Mouse (Mus musculus): Measurements from ENCODE around the gene Pllp. TPM values are rescaled to one million over a fixed set of nuclear protein-coding genes. Genes with fewer than 3 reads are reported as not detected.

The Pllp gene
- 0.13 TPM in 1 of 2 replicates, not detected in the other for polyA plus RNA-seq (2016; fragmentation: Nextera tagmentation; extraction: Ambion mirVana)

DNA sequence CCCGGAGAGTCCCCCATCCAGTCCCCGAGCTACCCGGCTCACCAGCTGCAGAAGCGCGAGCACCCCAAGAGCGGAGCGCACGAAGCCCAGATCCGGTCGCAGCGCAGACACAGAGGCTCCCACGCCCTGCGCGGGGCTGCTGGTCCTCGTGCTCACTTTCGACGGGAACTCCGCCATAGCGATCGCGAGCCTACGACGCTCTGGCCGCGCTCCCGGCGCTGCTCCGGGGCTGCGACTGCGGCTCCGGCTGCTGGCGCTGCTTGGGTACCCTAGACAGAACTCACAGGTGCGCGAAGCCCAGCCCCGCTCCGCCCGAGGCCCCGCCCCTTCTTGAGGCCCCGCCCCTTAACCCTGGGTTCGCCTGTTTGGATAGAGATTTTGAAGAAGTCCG, at the start of gene Pllp:
Pllp (minus strand) TSS at position 285 of the 391 bp plus-strand sequence.
- H3K36me3 ChIP-seq = no peaks in the 10 kb centered on the region
- no peaks in the 10 kb centered on the region for H3K9me3 ChIP-seq (replicated peaks)
- H3K4me2 ChIP-seq = peak within 1 kb of the TSS; percentile 71
- peak within 1 kb of the TSS; percentile 47 for H3K4me3 ChIP-seq
- H3K9ac ChIP-seq = no peak within 1 kb of the TSS
- H3K4me1 ChIP-seq (replicated peaks) = peaks cover 15% of the 10 kb centered on the region; the same call in 1 of the 2 replicates
- peak; percentile 72 for ATAC-seq (ENCODE audit: insufficient number of reproducible peaks, low FRiP score)
- H3K27ac ChIP-seq (ENCODE audit: poor library complexity, severe bottlenecking) = no peak within 1 kb of the TSS
- WGBS = under 1% methylated on average over 41 of the region's 41 CpGs
- peaks cover 79% of the 10 kb centered on the region for H3K27me3 ChIP-seq (replicated peaks)

DNA sequence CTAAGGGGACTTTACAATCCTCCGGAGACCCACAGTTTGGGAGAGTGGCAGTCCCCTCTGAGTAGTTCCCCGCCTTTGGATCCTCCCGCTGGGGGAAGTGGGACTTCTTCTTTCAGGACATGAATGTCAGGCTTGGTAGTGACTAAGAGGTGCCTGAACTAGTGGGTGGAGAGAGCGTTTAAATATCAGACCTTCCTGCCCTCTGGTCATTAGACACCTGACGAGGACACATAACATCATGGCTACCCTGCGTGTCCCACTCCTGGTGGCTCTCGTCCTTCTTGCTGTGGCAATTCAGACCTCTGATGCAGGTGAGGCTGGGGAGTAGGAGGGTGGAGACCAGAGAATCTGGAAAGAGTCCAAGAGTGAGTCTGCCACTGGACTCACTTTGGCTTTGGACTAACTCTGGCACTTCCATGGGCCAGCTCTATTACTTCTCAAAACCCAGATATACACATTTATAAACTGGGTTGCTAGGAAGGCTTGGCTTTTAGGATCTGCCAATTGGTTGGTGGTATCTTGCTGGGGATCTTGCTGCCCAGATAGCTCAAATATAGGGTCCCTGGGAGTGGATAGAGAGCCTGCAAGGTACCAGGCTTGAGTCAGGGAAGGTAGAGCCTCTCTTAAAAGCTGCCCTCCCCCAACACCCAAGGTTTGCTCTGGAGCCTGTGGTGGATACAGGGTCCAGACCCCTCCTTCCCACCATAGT, 49.6 kb upstream of the Pllp start, which contains the start of gene Ccl22:
Ccl22 (plus strand) TSS at position 115 of the 709 bp plus-strand sequence.
- Histone ChIP-seq H3K9ac (no peak within 1 kb of the TSS), H3K4me2 (no peak within 1 kb of the TSS), H3K9me3 (replicated peaks) (peaks cover 4% of the 10 kb centered on the region), H3K27me3 (replicated peaks) (peaks cover 16% of the 10 kb centered on the region), H3K27ac (ENCODE audit: poor library complexity, severe bottlenecking) (no peak within 1 kb of the TSS), H3K4me3 (no peak within 1 kb of the TSS), H3K4me1 (replicated peaks) (no peaks in the 10 kb centered on the region), H3K36me3 (no peaks in the 10 kb centered on the region)
- no peak for ATAC-seq (ENCODE audit: insufficient number of reproducible peaks, low FRiP score)
- 80% methylated on average over 7 of the region's 7 CpGs for WGBS

GRCm38 (mm10) chr8:94744972-94745371, 48.9 kb upstream of the Pllp start:
- no peak overlapping the region for H3K9ac ChIP-seq
- no peak overlapping the region for H3K4me3 ChIP-seq
- no peak for ATAC-seq (ENCODE audit: insufficient number of reproducible peaks, low FRiP score)
- H3K27me3 ChIP-seq (replicated peaks) = peaks cover 16% of the 10 kb centered on the region
- H3K36me3 ChIP-seq = no peaks in the 10 kb centered on the region
- no peaks in the 10 kb centered on the region for H3K4me1 ChIP-seq (replicated peaks)
- peaks cover 6% of the 10 kb centered on the region for H3K9me3 ChIP-seq (replicated peaks)
- WGBS = 77% methylated on average over 9 of the region's 9 CpGs
- no peak overlapping the region for H3K4me2 ChIP-seq
- H3K27ac ChIP-seq (ENCODE audit: poor library complexity, severe bottlenecking) = no peak overlapping the region

DNA sequence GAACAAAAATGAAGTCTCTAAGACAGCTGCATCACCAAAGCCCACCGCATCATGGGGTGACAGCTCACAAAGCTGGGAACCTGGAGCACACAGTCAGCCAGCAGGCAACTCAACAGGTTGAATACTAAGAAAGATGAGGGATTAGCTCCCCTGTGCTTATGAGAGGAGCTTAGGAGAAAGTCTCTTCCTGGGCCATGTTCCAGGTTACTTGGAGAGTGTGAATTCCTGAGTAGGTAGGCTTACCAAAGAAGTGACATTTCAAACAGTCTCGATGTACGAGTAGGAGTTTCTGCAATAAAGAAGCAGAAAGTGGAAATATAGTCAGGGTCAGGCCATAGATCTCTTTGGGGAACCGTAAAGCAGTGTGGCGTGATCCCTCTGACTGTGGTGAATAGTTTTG, 48.4 kb upstream of the Pllp start:
- no peak overlapping the region for H3K9ac ChIP-seq
- ATAC-seq (ENCODE audit: insufficient number of reproducible peaks, low FRiP score) = no peak
- no peak overlapping the region for H3K27ac ChIP-seq (ENCODE audit: poor library complexity, severe bottlenecking)
- H3K27me3 ChIP-seq (replicated peaks) = peaks cover 11% of the 10 kb centered on the region; the same call in 1 of the 2 replicates
- H3K36me3 ChIP-seq = no peaks in the 10 kb centered on the region
- H3K4me3 ChIP-seq = no peak overlapping the region
- 89% methylated on average over 5 of the region's 5 CpGs for WGBS
- H3K9me3 ChIP-seq (replicated peaks) = peaks cover 6% of the 10 kb centered on the region
- H3K4me2 ChIP-seq = no peak overlapping the region
- no peaks in the 10 kb centered on the region for H3K4me1 ChIP-seq (replicated peaks)

- no peak overlapping the region for H3K9ac ChIP-seq
- H3K27ac ChIP-seq (ENCODE audit: poor library complexity, severe bottlenecking) = no peak overlapping the region
- peaks cover 6% of the 10 kb centered on the region for H3K9me3 ChIP-seq (replicated peaks)
- no peak overlapping the region for H3K4me2 ChIP-seq
- H3K4me3 ChIP-seq = no peak overlapping the region
- H3K36me3 ChIP-seq = no peaks in the 10 kb centered on the region
- WGBS = 87% methylated on average over 4 of the region's 4 CpGs
- H3K4me1 ChIP-seq (replicated peaks) = no peaks in the 10 kb centered on the region
- no peak for ATAC-seq (ENCODE audit: insufficient number of reproducible peaks, low FRiP score)
- 0 out of 2 replicates have a peak, but pooled peaks cover 2% of the 10 kb centered on the region for H3K27me3 ChIP-seq (replicated peaks)
Observed at GRCm38 (mm10) chr8:94741726-94742125, 45.6 kb upstream of the Pllp start.

DNA sequence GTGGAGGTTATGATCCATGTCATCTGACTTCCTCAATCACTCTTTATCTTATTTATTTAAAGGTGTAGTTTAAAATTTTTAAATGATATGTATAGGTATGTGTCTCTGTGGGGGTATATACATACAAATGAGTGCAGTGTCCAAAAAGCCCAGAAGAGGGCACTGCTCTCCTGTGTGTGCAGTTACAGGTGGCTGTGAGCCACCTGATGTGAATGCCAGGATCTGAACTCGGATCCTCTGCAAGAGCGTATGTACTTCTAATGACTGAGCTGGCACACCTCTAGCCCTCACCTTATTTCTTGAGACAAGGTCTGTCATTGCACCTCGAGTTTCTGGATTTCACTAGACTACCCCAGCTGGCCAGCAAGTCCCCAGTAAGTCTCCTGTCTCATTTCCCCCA, 44.5 kb upstream of the Pllp start:
- no peak for ATAC-seq (ENCODE audit: insufficient number of reproducible peaks, low FRiP score)
- Histone ChIP-seq H3K4me1 (replicated peaks) (peaks cover 3% of the 10 kb centered on the region; the same call in 1 of the 2 replicates), H3K4me3 (no peak overlapping the region), H3K4me2 (no peak overlapping the region), H3K9me3 (replicated peaks) (peaks cover 6% of the 10 kb centered on the region), H3K27ac (ENCODE audit: poor library complexity, severe bottlenecking) (no peak overlapping the region), H3K9ac (no peak overlapping the region), H3K36me3 (no peaks in the 10 kb centered on the region), H3K27me3 (replicated peaks) (no peaks in the 10 kb centered on the region)
- 86% methylated on average over 3 of the region's 3 CpGs for WGBS

GRCm38 (mm10) chr8:94739829-94740228, 43.8 kb upstream of the Pllp start:
- H3K4me1 ChIP-seq (replicated peaks) = peaks cover 4% of the 10 kb centered on the region; the same call in 1 of the 2 replicates
- H3K9ac ChIP-seq = no peak overlapping the region
- no peak overlapping the region for H3K4me3 ChIP-seq
- H3K4me2 ChIP-seq = no peak overlapping the region
- WGBS = 81% methylated on average over 6 of the region's 6 CpGs
- no peak overlapping the region for H3K27ac ChIP-seq (ENCODE audit: poor library complexity, severe bottlenecking)
- H3K27me3 ChIP-seq (replicated peaks) = no peaks in the 10 kb centered on the region
- no peaks in the 10 kb centered on the region for H3K36me3 ChIP-seq
- H3K9me3 ChIP-seq (replicated peaks) = peaks cover 6% of the 10 kb centered on the region
- ATAC-seq (ENCODE audit: insufficient number of reproducible peaks, low FRiP score) = no peak

DNA sequence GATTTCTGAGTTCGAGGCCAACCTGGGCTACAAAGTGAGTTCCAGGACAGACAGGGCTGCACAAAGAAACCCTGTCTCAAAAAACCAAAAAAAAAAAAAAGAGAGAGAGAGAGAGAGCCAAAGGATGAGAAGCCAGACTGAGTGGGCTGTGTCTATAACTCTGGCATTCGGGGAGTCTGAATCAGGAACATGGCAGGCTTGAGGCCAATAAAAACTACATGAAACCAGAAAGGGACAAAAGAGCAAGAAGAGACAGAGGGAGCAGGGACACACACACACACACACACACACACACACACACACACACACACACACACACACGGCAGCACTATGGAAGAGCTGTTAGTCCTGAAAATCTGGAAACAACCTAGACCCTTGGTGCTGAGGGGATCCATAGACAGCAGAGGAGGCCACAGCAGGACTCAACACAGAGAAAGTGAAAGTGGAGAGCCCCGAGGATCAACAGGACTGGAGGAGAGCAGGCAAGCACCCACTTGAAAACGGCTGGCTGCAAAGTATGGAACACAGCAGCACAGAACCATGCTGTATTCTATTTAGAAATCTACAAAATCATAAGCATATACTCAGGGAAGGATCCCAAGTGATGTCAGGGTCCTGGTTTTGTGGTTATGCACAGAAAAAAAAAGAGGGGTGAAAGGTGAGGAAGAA, 39.5 kb upstream of the Pllp start:
- peaks cover 15% of the 10 kb centered on the region; the same call in 1 of the 2 replicates for H3K4me1 ChIP-seq (replicated peaks)
- no peak for ATAC-seq (ENCODE audit: insufficient number of reproducible peaks, low FRiP score)
- peak overlapping the region; percentile 51 for H3K4me2 ChIP-seq
- WGBS = 48% methylated on average over 5 of the region's 5 CpGs
- H3K27ac ChIP-seq (ENCODE audit: poor library complexity, severe bottlenecking) = no peak overlapping the region
- H3K9ac ChIP-seq = 0 out of 2 replicates have a peak overlapping the region, but pooled peaks have one; percentile 38
- no peak overlapping the region for H3K4me3 ChIP-seq
- no peaks in the 10 kb centered on the region for H3K27me3 ChIP-seq (replicated peaks)
- peaks cover under 1% of the 10 kb centered on the region for H3K9me3 ChIP-seq (replicated peaks)
- H3K36me3 ChIP-seq = no peaks in the 10 kb centered on the region

DNA sequence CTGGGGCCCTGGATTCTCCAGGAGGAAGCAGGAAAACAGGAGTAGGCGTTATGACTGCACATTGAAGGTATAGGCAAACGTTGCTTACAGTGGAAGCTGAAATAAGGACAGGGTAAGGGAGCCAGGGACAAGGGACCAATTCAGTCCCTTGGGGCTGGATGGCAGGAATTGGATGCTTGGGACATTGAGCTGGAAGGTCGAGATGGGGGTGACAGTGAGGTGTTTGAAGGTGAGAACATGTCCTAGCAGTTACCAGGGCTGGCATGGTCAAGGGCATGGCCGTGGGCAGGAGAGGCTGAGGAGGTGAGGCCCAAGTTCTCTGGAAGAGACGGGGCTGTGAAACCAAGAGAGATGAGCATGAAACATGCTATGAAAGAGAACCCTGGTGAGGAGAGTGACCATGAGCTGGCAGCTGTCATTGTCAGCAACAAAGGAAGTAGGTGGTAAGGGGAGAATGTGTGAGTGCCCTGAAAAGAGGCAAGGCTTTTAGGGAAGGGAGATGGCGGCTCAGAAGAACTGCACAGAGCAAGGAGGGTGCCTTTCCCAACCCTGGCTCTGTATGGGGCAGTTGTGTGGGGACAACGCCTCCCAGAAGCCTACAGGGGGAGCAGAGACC, 38.8 kb upstream of the Pllp start:
- H3K4me2 ChIP-seq = no peak overlapping the region
- no peaks in the 10 kb centered on the region for H3K27me3 ChIP-seq (replicated peaks)
- peak overlapping the region; percentile 31; the same call in 1 of the 2 replicates for H3K27ac ChIP-seq (ENCODE audit: poor library complexity, severe bottlenecking)
- H3K4me1 ChIP-seq (replicated peaks) = peaks cover 15% of the 10 kb centered on the region; the same call in 1 of the 2 replicates
- H3K4me3 ChIP-seq = no peak overlapping the region
- ATAC-seq (ENCODE audit: insufficient number of reproducible peaks, low FRiP score) = no peak
- no peaks in the 10 kb centered on the region for H3K9me3 ChIP-seq (replicated peaks)
- 77% methylated on average over 7 of the region's 7 CpGs for WGBS
- H3K9ac ChIP-seq = no peak overlapping the region
- H3K36me3 ChIP-seq = no peaks in the 10 kb centered on the region

- 56% methylated on average over 5 of the region's 5 CpGs for WGBS
- peak; percentile 89 for ATAC-seq (ENCODE audit: insufficient number of reproducible peaks, low FRiP score)
- peak overlapping the region; percentile 31; the same call in 1 of the 2 replicates for H3K27ac ChIP-seq (ENCODE audit: poor library complexity, severe bottlenecking)
Observed at GRCm38 (mm10) chr8:94733821-94734465, 37.9 kb upstream of the Pllp start.

More at GRCm38 (mm10) chr8:94733821-94734465, 37.9 kb upstream of the Pllp start:
- no peaks in the 10 kb centered on the region for H3K27me3 ChIP-seq (replicated peaks)
- no peaks in the 10 kb centered on the region for H3K36me3 ChIP-seq
- H3K9me3 ChIP-seq (replicated peaks) = no peaks in the 10 kb centered on the region
- no peak overlapping the region for H3K4me2 ChIP-seq
- no peak overlapping the region for H3K9ac ChIP-seq
- peaks cover 21% of the 10 kb centered on the region; the same call in 1 of the 2 replicates for H3K4me1 ChIP-seq (replicated peaks)
- no peak overlapping the region for H3K4me3 ChIP-seq
